10 mouse cellular contexts compared by ENCODE assay signal in genomic region chr7:110808962-110809361, GRCm38 (mm10). TPM values are rescaled to one million over a fixed set of nuclear protein-coding genes. Genes with fewer than 3 reads are reported as not detected.
A peak's percentile ranks its signal among the peaks of the same experiment; 100 is the strongest.
DNase-seq lines count a peak whose midpoint lies in the region; ATAC-seq and TF ChIP-seq lines count a peak whose summit lies in the region.
"Had no signal": no experiment of that assay in that cellular context is flagged by ENCODE, and none has a peak within 500 bp of the region (broad histone marks: within the 10 kb centered on the region; RNA-seq: fewer than 3 reads in every experiment).

No protein-coding gene starts in this region.

- no peak for TF ChIP-seq CTCF in heart, postnatal 0 days (IDR thresholded peaks at IDR 0.05; ENCODE audit: low read depth)

- H3K4me1 ChIP-seq in heart, postnatal 0 days (ENCODE audit: control insufficient read depth, insufficient read depth), result peaks cover 10% of the 10 kb centered on the region
- 0 out of 2 replicates have a peak, but pooled peaks cover 5% of the 10 kb centered on the region for H3K4me1 ChIP-seq in embryonic facial prominence, embryonic 12.5 days
- H3K4me1 ChIP-seq in limb, embryonic 14.5 days (ENCODE audit: control insufficient read depth, insufficient read depth, low read length), result no peaks in the 10 kb centered on the region

- TF ChIP-seq POLR2A in limb, embryonic 14.5 days (IDR thresholded peaks at IDR 0.05; ENCODE audit: borderline replicate concordance, extremely low read depth, insufficient read depth, insufficient read length), result no peak

- 78% methylated on average over 3 of the region's 3 CpGs for WGBS in heart, postnatal 0 days
- 22% methylated on average over 3 of the region's 3 CpGs for WGBS in embryonic facial prominence, embryonic 12.5 days
- WGBS in limb, embryonic 14.5 days, result 21% methylated on average over 3 of the region's 3 CpGs

- intact Hi-C loops in left cerebral cortex, postnatal 14 days (cut with DNase I), result loop anchor here (10.0 kb wide), 2 partner anchors 174 to 524 kb away; no protein-coding TSS in a partner anchor

- H3K9me3 ChIP-seq in heart, postnatal 0 days (replicated peaks; ENCODE audit: control insufficient read depth, low read length), result no peaks in the 10 kb centered on the region
- no peaks in the 10 kb centered on the region for H3K9me3 ChIP-seq in embryonic facial prominence, embryonic 12.5 days
- H3K9me3 ChIP-seq in limb, embryonic 14.5 days (ENCODE audit: control insufficient read depth, low read length), result no peaks in the 10 kb centered on the region

- no peaks in the 10 kb centered on the region for H3K27me3 ChIP-seq in heart, postnatal 0 days (ENCODE audit: control insufficient read depth, insufficient read depth, low read length)
- no peaks in the 10 kb centered on the region for H3K27me3 ChIP-seq in embryonic facial prominence, embryonic 12.5 days
- no peaks in the 10 kb centered on the region for H3K27me3 ChIP-seq in limb, embryonic 14.5 days (ENCODE audit: control insufficient read depth, insufficient read depth, low read length)

- ATAC-seq in heart, postnatal 0 days (ENCODE audit: insufficient read depth, low read depth), result no peak
- no peak; the same call in 1 of the 2 replicates for ATAC-seq in embryonic facial prominence, embryonic 12.5 days (ENCODE audit: insufficient number of reproducible peaks, insufficient read depth, low FRiP score, low TSS enrichment)
- ATAC-seq in limb, embryonic 14.5 days (ENCODE audit: low FRiP score, low read depth), result peak; percentile 65
- ATAC-seq: inflammation-experienced regulatory T-cells, adult 6 months had no signal

- no peak for DNase-seq in heart, postnatal 0 days (ENCODE audit: low spot score)
- no peak for DNase-seq in heart, adult 8-10 months (ENCODE audit: low spot score)
- peak; percentile 52 to 56 for DNase-seq in left cerebral cortex, postnatal 14 days (ENCODE audit: low spot score in 2 of 2)
- no peak for DNase-seq in left cerebral cortex, adult 9 months (ENCODE audit: low spot score in 2 of 2)
- DNase-seq in limb, embryonic 14.5 days (ENCODE audit: low spot score), result peak; percentile 62
- no peak for DNase-seq in testis, postnatal 10 days (ENCODE audit: low spot score)
- DNase-seq: adrenal gland, adult 8-10 months; cerebellum, postnatal 36 days had no signal

- peak overlapping the region; percentile 28; the same call in 1 of the 2 replicates for H3K27ac ChIP-seq in heart, postnatal 0 days (ENCODE audit: low read depth)
- peak overlapping the region; percentile 62 for H3K27ac ChIP-seq in embryonic facial prominence, embryonic 12.5 days
- no peak overlapping the region for H3K27ac ChIP-seq in limb, embryonic 14.5 days (replicated peaks; ENCODE audit: low read depth, low read length)

- peaks cover 28% of the 10 kb centered on the region for H3K36me3 ChIP-seq in heart, postnatal 0 days (replicated peaks; ENCODE audit: control insufficient read depth, insufficient read depth, low read length)
- peaks cover 5% of the 10 kb centered on the region; the same call in 1 of the 2 replicates for H3K36me3 ChIP-seq in embryonic facial prominence, embryonic 12.5 days
- H3K36me3 ChIP-seq in limb, embryonic 14.5 days (ENCODE audit: control insufficient read depth, insufficient read depth, low read length), result no peaks in the 10 kb centered on the region

- no peak for TF ChIP-seq EP300 in heart, postnatal 0 days (IDR thresholded peaks at IDR 0.05; ENCODE audit: low read depth)

- H3K4me3 ChIP-seq in heart, postnatal 0 days (ENCODE audit: low read depth, low read length), result no peak overlapping the region
- no peak overlapping the region for H3K4me3 ChIP-seq in embryonic facial prominence, embryonic 12.5 days
- no peak overlapping the region for H3K4me3 ChIP-seq in limb, embryonic 14.5 days (replicated peaks; ENCODE audit: low read length)

- no peak overlapping the region for H3K4me2 ChIP-seq in heart, postnatal 0 days (ENCODE audit: low read depth, low read length)
- no peak overlapping the region for H3K4me2 ChIP-seq in embryonic facial prominence, embryonic 12.5 days (replicated peaks)
- no peak overlapping the region for H3K4me2 ChIP-seq in limb, embryonic 14.5 days (replicated peaks; ENCODE audit: low read depth, low read length, severe bottlenecking)

- H3K9ac ChIP-seq in heart, postnatal 0 days (replicated peaks; ENCODE audit: low read depth, low read length), result no peak overlapping the region
- H3K9ac ChIP-seq in embryonic facial prominence, embryonic 12.5 days, result no peak overlapping the region
- no peak overlapping the region for H3K9ac ChIP-seq in limb, embryonic 14.5 days (ENCODE audit: low read depth, low read length, severe bottlenecking)

RNA-seq across cellular contexts. Expression of gene Rnf141, which starts 35.3 kb away (rescaled TPM):
- total RNA-seq in heart, postnatal 0 days (2014; rRNA removed; ENCODE audit: low replicate concordance), result 59.9 and 144 TPM in 2 replicates
- 22.7 and 26.4 TPM in 2 replicates for polyA plus RNA-seq in heart, postnatal 0 days (2015; fragmentation: Nextera tagmentation; extraction: Ambion mirVana)
- total RNA-seq in heart, adult 8-10 months (2022), result 10 to 100 TPM; 36.4 to 44.5 (median 39.8) TPM
- total RNA-seq in left cerebral cortex, postnatal 14 days (2021), result 10 to 100 TPM; 73.5 to 77.7 TPM
- 17.2 and 19.9 TPM in 2 replicates for polyA plus RNA-seq in embryonic facial prominence, embryonic 12.5 days (2016; fragmentation: Nextera tagmentation; extraction: Ambion mirVana)
- 19.4 and 22.0 TPM in 2 replicates for polyA plus RNA-seq in limb, embryonic 14.5 days (2012; rRNA removed)
- 21.6 and 22.3 TPM in 2 replicates for polyA plus RNA-seq in limb, embryonic 14.5 days (2014; fragmentation: Nextera tagmentation; extraction: Ambion mirVana)

RNA-seq across cellular contexts. Expression of gene Ampd3, which starts 41.0 kb away (rescaled TPM):
- total RNA-seq in heart, postnatal 0 days (2014; rRNA removed; ENCODE audit: low replicate concordance), result 12.2 and 19.7 TPM in 2 replicates
- polyA plus RNA-seq in heart, postnatal 0 days (2015; fragmentation: Nextera tagmentation; extraction: Ambion mirVana), result 12.8 and 15.6 TPM in 2 replicates
- 10 to 100 TPM; 28.4 to 42.8 (median 34.3) TPM for total RNA-seq in heart, adult 8-10 months (2022)
- total RNA-seq in left cerebral cortex, postnatal 14 days (2021), result 10 to 100 TPM; 23.6 to 28.2 TPM
- polyA plus RNA-seq in embryonic facial prominence, embryonic 12.5 days (2016; fragmentation: Nextera tagmentation; extraction: Ambion mirVana), result 1.9 and 3.2 TPM in 2 replicates
- polyA plus RNA-seq in limb, embryonic 14.5 days (2012; rRNA removed), result 6.6 and 7.0 TPM in 2 replicates
- polyA plus RNA-seq in limb, embryonic 14.5 days (2014; fragmentation: Nextera tagmentation; extraction: Ambion mirVana), result 6.9 and 7.1 TPM in 2 replicates

RNA-seq across cellular contexts. Expression of gene Lyve1, which starts 54.1 kb away (rescaled TPM):
- 38.9 and 56.7 TPM in 2 replicates for total RNA-seq in heart, postnatal 0 days (2014; rRNA removed; ENCODE audit: low replicate concordance)
- polyA plus RNA-seq in heart, postnatal 0 days (2015; fragmentation: Nextera tagmentation; extraction: Ambion mirVana), result 13.8 and 15.2 TPM in 2 replicates
- total RNA-seq in heart, adult 8-10 months (2022), result 10 to 100 TPM; 10.4 to 16.8 (median 13.0) TPM
- 1 to 10 TPM; 1.7 to 4.3 TPM for total RNA-seq in left cerebral cortex, postnatal 14 days (2021)
- 1.1 and 1.2 TPM in 2 replicates for polyA plus RNA-seq in embryonic facial prominence, embryonic 12.5 days (2016; fragmentation: Nextera tagmentation; extraction: Ambion mirVana)
- 9.7 and 10.6 TPM in 2 replicates for polyA plus RNA-seq in limb, embryonic 14.5 days (2012; rRNA removed)
- 5.1 and 10.2 TPM in 2 replicates for polyA plus RNA-seq in limb, embryonic 14.5 days (2014; fragmentation: Nextera tagmentation; extraction: Ambion mirVana)
- polyA plus RNA-seq: inflammation-experienced regulatory T-cells, adult 6 months had no signal

Comparison
In these comparisons a context has a peak if more than half of its experiments do, and no peak if none do; other contexts are left out.
1. DNase-seq: peak in left cerebral cortex, postnatal 14 days (2 of 2) and limb, embryonic 14.5 days (single experiment); none in heart, postnatal 0 days (single experiment), heart, adult 8-10 months (single experiment), left cerebral cortex, adult 9 months (0 of 2) and testis, postnatal 10 days (single experiment).